ENCODE assay signal across 10 mouse cellular contexts in the genomic region with DNA sequence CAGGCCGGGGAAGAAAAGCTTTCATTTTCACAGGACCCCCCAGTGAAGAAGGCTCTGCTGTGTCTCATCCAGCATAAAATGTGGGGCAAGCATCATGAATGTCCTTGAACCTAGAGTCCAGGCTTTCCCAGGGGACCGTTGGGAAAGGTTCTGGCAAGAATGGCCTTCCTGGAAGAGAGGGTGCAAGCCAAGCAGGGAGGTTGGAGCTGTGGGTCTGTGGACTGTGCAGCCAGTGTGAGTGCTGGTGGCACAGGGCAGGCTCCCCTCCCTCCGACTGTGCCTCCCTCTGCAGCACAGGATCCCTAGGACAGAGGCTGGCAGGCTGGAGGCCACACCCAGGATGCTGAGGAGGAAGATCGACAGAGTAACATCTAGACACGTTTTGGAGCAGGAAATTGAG.
DNase-seq lines count a peak whose midpoint lies in the region; ATAC-seq and TF ChIP-seq lines count a peak whose summit lies in the region.
"Had no signal": no experiment of that assay in that cellular context is flagged by ENCODE, and none has a peak within 500 bp of the region (broad histone marks: within the 10 kb centered on the region; RNA-seq: fewer than 3 reads in every experiment).

No protein-coding gene starts in this region.

- no peaks in the 10 kb centered on the region for H3K27me3 ChIP-seq in heart, embryonic 15.5 days
- H3K27me3 ChIP-seq in midbrain, embryonic 10.5 days (ENCODE audit: low read depth, poor library complexity, severe bottlenecking): no peaks in the 10 kb centered on the region
- H3K27me3 ChIP-seq in midbrain, postnatal 0 days (ENCODE audit: insufficient read depth, low read length): no peaks in the 10 kb centered on the region
- no peaks in the 10 kb centered on the region for H3K27me3 ChIP-seq in hindbrain, embryonic 11.5 days (ENCODE audit: control insufficient read depth, insufficient read depth, low read length)
- H3K27me3 ChIP-seq in neural tube, embryonic 15.5 days (replicated peaks): no peaks in the 10 kb centered on the region

- no peak overlapping the region for H3K9ac ChIP-seq in heart, embryonic 15.5 days
- H3K9ac ChIP-seq in midbrain, postnatal 0 days (replicated peaks; ENCODE audit: low read length, poor library complexity, severe bottlenecking): no peak overlapping the region
- H3K9ac ChIP-seq in hindbrain, embryonic 11.5 days (ENCODE audit: low read depth, low read length): no peak overlapping the region
- no peak overlapping the region for H3K9ac ChIP-seq in neural tube, embryonic 15.5 days (replicated peaks)
- H3K9ac ChIP-seq: liver, embryonic 14.5 days had no signal

- DNase-seq in heart, postnatal 25 days (ENCODE audit: low spot score): no peak
- DNase-seq in midbrain, embryonic 10.5 days (ENCODE audit: low spot score): no peak
- DNase-seq in midbrain, postnatal 0 days (ENCODE audit: low spot score): no peak
- no peak for DNase-seq in hindbrain, embryonic 11.5 days (ENCODE audit: low spot score)
- no peak for DNase-seq in cerebellum, postnatal 10 days
- no peak for DNase-seq in spleen, postnatal 10 days (ENCODE audit: low spot score in 2 of 2)
- DNase-seq: thymus, adult 2 months had no signal

- no peak for ATAC-seq in heart, embryonic 15.5 days (replicated peaks; ENCODE audit: insufficient number of reproducible peaks, insufficient read depth, low FRiP score, low read depth)
- ATAC-seq in midbrain, postnatal 0 days (ENCODE audit: low FRiP score): no peak
- no peak for ATAC-seq in hindbrain, embryonic 11.5 days (ENCODE audit: low FRiP score)
- no peak for ATAC-seq in neural tube, embryonic 15.5 days (ENCODE audit: low FRiP score)

- H3K9me3 ChIP-seq in heart, embryonic 15.5 days (replicated peaks): no peaks in the 10 kb centered on the region
- no peaks in the 10 kb centered on the region for H3K9me3 ChIP-seq in midbrain, embryonic 10.5 days (replicated peaks)
- no peaks in the 10 kb centered on the region for H3K9me3 ChIP-seq in midbrain, postnatal 0 days (ENCODE audit: low read length)
- H3K9me3 ChIP-seq in hindbrain, embryonic 11.5 days (ENCODE audit: control insufficient read depth, low read length): no peaks in the 10 kb centered on the region
- no peaks in the 10 kb centered on the region for H3K9me3 ChIP-seq in neural tube, embryonic 15.5 days (replicated peaks)

- no peak for TF ChIP-seq CTCF in midbrain, postnatal 0 days (IDR thresholded peaks at IDR 0.05)

- no peak overlapping the region for H3K4me3 ChIP-seq in heart, embryonic 15.5 days
- H3K4me3 ChIP-seq in midbrain, embryonic 10.5 days: no peak overlapping the region
- no peak overlapping the region for H3K4me3 ChIP-seq in midbrain, postnatal 0 days (ENCODE audit: low read depth, low read length)
- H3K4me3 ChIP-seq in hindbrain, embryonic 11.5 days (ENCODE audit: low read depth, low read length): no peak overlapping the region
- H3K4me3 ChIP-seq in neural tube, embryonic 15.5 days (replicated peaks): no peak overlapping the region

- 40% methylated on average over 5 of the region's 5 CpGs for WGBS in heart, embryonic 15.5 days
- WGBS in midbrain, embryonic 10.5 days: 51% methylated on average over 5 of the region's 5 CpGs
- 63% methylated on average over 5 of the region's 5 CpGs for WGBS in midbrain, postnatal 0 days
- 73% methylated on average over 5 of the region's 5 CpGs for WGBS in hindbrain, embryonic 11.5 days
- WGBS in neural tube, embryonic 15.5 days: 52% methylated on average over 5 of the region's 5 CpGs

- H3K36me3 ChIP-seq in heart, embryonic 15.5 days: 0 out of 2 replicates have a peak, but pooled peaks cover 4% of the 10 kb centered on the region
- H3K36me3 ChIP-seq in midbrain, embryonic 10.5 days: no peaks in the 10 kb centered on the region
- no peaks in the 10 kb centered on the region for H3K36me3 ChIP-seq in midbrain, postnatal 0 days (ENCODE audit: insufficient read depth, low read length)
- H3K36me3 ChIP-seq in hindbrain, embryonic 11.5 days (ENCODE audit: control insufficient read depth, insufficient read depth, low read length): no peaks in the 10 kb centered on the region
- H3K36me3 ChIP-seq in neural tube, embryonic 15.5 days: no peaks in the 10 kb centered on the region

- H3K4me2 ChIP-seq in heart, embryonic 15.5 days: no peak overlapping the region
- no peak overlapping the region for H3K4me2 ChIP-seq in midbrain, postnatal 0 days (ENCODE audit: low read depth, low read length, poor library complexity, severe bottlenecking)
- no peak overlapping the region for H3K4me2 ChIP-seq in hindbrain, embryonic 11.5 days (replicated peaks; ENCODE audit: low read depth, low read length)
- no peak overlapping the region for H3K4me2 ChIP-seq in neural tube, embryonic 15.5 days

- peak overlapping the region; percentile 51 for H3K27ac ChIP-seq in heart, embryonic 15.5 days
- peak overlapping the region; percentile 53 for H3K27ac ChIP-seq in midbrain, embryonic 10.5 days (replicated peaks)
- H3K27ac ChIP-seq in midbrain, postnatal 0 days (ENCODE audit: low read depth, low read length): no peak overlapping the region
- peak overlapping the region; percentile 51; the same call in 1 of the 2 replicates for H3K27ac ChIP-seq in hindbrain, embryonic 11.5 days (ENCODE audit: low read depth, low read length)
- H3K27ac ChIP-seq in neural tube, embryonic 15.5 days (replicated peaks): 0 out of 2 replicates have a peak overlapping the region, but pooled peaks have one; percentile 4
- H3K27ac ChIP-seq: liver, embryonic 14.5 days had no signal

- peaks cover 52% of the 10 kb centered on the region for H3K4me1 ChIP-seq in heart, embryonic 15.5 days (replicated peaks)
- H3K4me1 ChIP-seq in midbrain, embryonic 10.5 days: peaks cover 59% of the 10 kb centered on the region
- H3K4me1 ChIP-seq in midbrain, postnatal 0 days (ENCODE audit: insufficient read depth, low read length): peaks cover 8% of the 10 kb centered on the region; the same call in 1 of the 2 replicates
- 0 out of 2 replicates have a peak, but pooled peaks cover 3% of the 10 kb centered on the region for H3K4me1 ChIP-seq in hindbrain, embryonic 11.5 days (replicated peaks; ENCODE audit: control insufficient read depth, insufficient read depth, low read length)
- H3K4me1 ChIP-seq in neural tube, embryonic 15.5 days: peaks cover 50% of the 10 kb centered on the region

- intact Hi-C loops in heart, postnatal 25 days (cut with DNase I): no loop called here
